ENCODE assay signal across 9 mouse cellular contexts in genomic region chr10:94623617-94624016, GRCm38 (mm10).
DNase-seq lines count a peak whose midpoint lies in the region; ATAC-seq and TF ChIP-seq lines count a peak whose summit lies in the region.
"Had no signal": no experiment of that assay in that cellular context is flagged by ENCODE, and none has a peak within 500 bp of the region (broad histone marks: within the 10 kb centered on the region; RNA-seq: fewer than 3 reads in every experiment).

No protein-coding gene starts in this region.

- peak; percentile 59 for ATAC-seq in erythroid progenitor cell, adult 5-6 weeks (replicated peaks; ENCODE audit: low FRiP score, poor library complexity, severe bottlenecking)
- ATAC-seq in heart, embryonic 12.5 days (ENCODE audit: insufficient number of reproducible peaks, low FRiP score), result 0 out of 2 replicates have a peak, but pooled peaks have one; percentile 42
- ATAC-seq in kidney, postnatal 0 days (replicated peaks; ENCODE audit: low FRiP score, low read depth), result peak; percentile 72
- ATAC-seq in liver, embryonic 13.5 days (ENCODE audit: low read depth), result no peak
- ATAC-seq in neural tube, embryonic 14.5 days (ENCODE audit: low read depth), result peak; percentile 63

- H3K4me2 ChIP-seq in heart, embryonic 12.5 days, result no peak overlapping the region
- no peak overlapping the region for H3K4me2 ChIP-seq in kidney, postnatal 0 days (ENCODE audit: low read length)
- no peak overlapping the region for H3K4me2 ChIP-seq in liver, embryonic 13.5 days
- peak overlapping the region; percentile 24; the same call in 1 of the 2 replicates for H3K4me2 ChIP-seq in neural tube, embryonic 14.5 days (ENCODE audit: low read depth, low read length)

- H3K36me3 ChIP-seq in heart, embryonic 12.5 days, result no peaks in the 10 kb centered on the region
- no peaks in the 10 kb centered on the region for H3K36me3 ChIP-seq in kidney, postnatal 0 days (ENCODE audit: insufficient read depth, low read length)
- H3K36me3 ChIP-seq in liver, embryonic 13.5 days, result no peaks in the 10 kb centered on the region
- H3K36me3 ChIP-seq in neural tube, embryonic 14.5 days (ENCODE audit: control insufficient read depth, insufficient read depth, low read length), result no peaks in the 10 kb centered on the region

- no peak overlapping the region for H3K27ac ChIP-seq in heart, embryonic 12.5 days (ENCODE audit: poor library complexity, severe bottlenecking)
- H3K27ac ChIP-seq in kidney, postnatal 0 days, result no peak overlapping the region
- H3K27ac ChIP-seq in liver, embryonic 13.5 days, result no peak overlapping the region
- peak overlapping the region; percentile 60; the same call in 1 of the 2 replicates for H3K27ac ChIP-seq in neural tube, embryonic 14.5 days (ENCODE audit: low read depth, low read length)

- H3K9ac ChIP-seq in heart, embryonic 12.5 days, result no peak overlapping the region
- H3K9ac ChIP-seq in kidney, postnatal 0 days (ENCODE audit: low read depth, low read length), result no peak overlapping the region
- no peak overlapping the region for H3K9ac ChIP-seq in liver, embryonic 13.5 days
- H3K9ac ChIP-seq in neural tube, embryonic 14.5 days (replicated peaks; ENCODE audit: low read depth, low read length), result no peak overlapping the region

- DNase-seq in CD4-positive, CD25-positive, alpha-beta regulatory T cell, adult 2 months (ENCODE audit: low read depth, low spot score), result peak; percentile 73
- peak; percentile 67 for DNase-seq in brain, embryonic 18.5 days (ENCODE audit: low read depth, low spot score)
- peak; percentile 91 for DNase-seq in kidney, postnatal 0 days (ENCODE audit: low spot score)
- DNase-seq in liver, embryonic 13.5 days, result peak; percentile 44
- peak; percentile 60 for DNase-seq in telencephalon, adult 2 months (ENCODE audit: low read depth, low spot score)

- peaks cover 24% of the 10 kb centered on the region for H3K27me3 ChIP-seq in heart, embryonic 12.5 days (replicated peaks)
- H3K27me3 ChIP-seq in kidney, postnatal 0 days (ENCODE audit: insufficient read depth, low read length), result 0 out of 2 replicates have a peak, but pooled peaks cover 6% of the 10 kb centered on the region
- peaks cover 30% of the 10 kb centered on the region for H3K27me3 ChIP-seq in liver, embryonic 13.5 days
- H3K27me3 ChIP-seq in neural tube, embryonic 14.5 days (ENCODE audit: control insufficient read depth, insufficient read depth, low read length), result no peaks in the 10 kb centered on the region

- peak; percentile 97 for TF ChIP-seq CTCF in kidney, postnatal 0 days (IDR thresholded peaks at IDR 0.05; ENCODE audit: low read depth)

- WGBS in heart, embryonic 12.5 days, result 8% methylated on average over 10 of the region's 10 CpGs
- 2% methylated on average over 10 of the region's 10 CpGs for WGBS in kidney, postnatal 0 days
- 17% methylated on average over 10 of the region's 10 CpGs for WGBS in liver, embryonic 13.5 days (ENCODE audit: insufficient replicate concordance)
- 2% methylated on average over 10 of the region's 10 CpGs for WGBS in neural tube, embryonic 14.5 days

- 0 out of 2 replicates have a peak, but pooled peaks cover 2% of the 10 kb centered on the region for H3K4me1 ChIP-seq in heart, embryonic 12.5 days (replicated peaks)
- no peaks in the 10 kb centered on the region; the same call in 1 of the 2 replicates for H3K4me1 ChIP-seq in kidney, postnatal 0 days (replicated peaks; ENCODE audit: insufficient read depth, low read length)
- H3K4me1 ChIP-seq in liver, embryonic 13.5 days (replicated peaks), result no peaks in the 10 kb centered on the region
- H3K4me1 ChIP-seq in neural tube, embryonic 14.5 days (ENCODE audit: control insufficient read depth, insufficient read depth, low read length), result peaks cover 27% of the 10 kb centered on the region

- H3K9me3 ChIP-seq in heart, embryonic 12.5 days (replicated peaks), result no peaks in the 10 kb centered on the region
- H3K9me3 ChIP-seq in kidney, postnatal 0 days (replicated peaks; ENCODE audit: low read length), result no peaks in the 10 kb centered on the region
- no peaks in the 10 kb centered on the region for H3K9me3 ChIP-seq in liver, embryonic 13.5 days (replicated peaks)
- no peaks in the 10 kb centered on the region for H3K9me3 ChIP-seq in neural tube, embryonic 14.5 days (ENCODE audit: control insufficient read depth, low read length)

- H3K4me3 ChIP-seq in heart, embryonic 12.5 days, result no peak overlapping the region
- no peak overlapping the region for H3K4me3 ChIP-seq in kidney, postnatal 0 days (replicated peaks; ENCODE audit: low read depth, low read length)
- H3K4me3 ChIP-seq in liver, embryonic 13.5 days (replicated peaks), result no peak overlapping the region
- H3K4me3 ChIP-seq in neural tube, embryonic 14.5 days (ENCODE audit: low read depth, low read length), result no peak overlapping the region
- H3K4me3 ChIP-seq: erythroblast, embryonic 14.5 days had no signal
